Mouse (Mus musculus) left cerebral cortex, postnatal 4 days (tissue): ENCODE results near the gene Stx6. TPM values are rescaled to one million over a fixed set of nuclear protein-coding genes. Genes with fewer than 3 reads are reported as not detected.

Source experiments
- DNase-seq: peaks from one replicate; pipeline ENCODE4 v3.0.0-alpha.2; 2022
- intact Hi-C: fragments of 180-260 bp; cut with DNase I; formaldehyde crosslinking; loops from one replicate; pipeline ENCODE4 v1.15.1; 2025
- total RNA-seq, 2 experiments: library from RNA; stranded (reverse); gene quantifications; 2 replicates each; pipeline ENCODE4 v1.2.3; 2021

Stx6 gene
- total RNA-seq, 2 experiments from 2014 or later, result 99.3 to 102 TPM

- intact Hi-C loops, result no loop called here
- DNase-seq, result no peak
Observed at GRCm38 (mm10) chr1:155205311-155205710, 46.8 kb downstream of the Stx6 start.

- intact Hi-C loops, result no loop called here
Observed at GRCm38 (mm10) chr1:155205822-155206660, 47.5 kb downstream of the Stx6 start.

DNA sequence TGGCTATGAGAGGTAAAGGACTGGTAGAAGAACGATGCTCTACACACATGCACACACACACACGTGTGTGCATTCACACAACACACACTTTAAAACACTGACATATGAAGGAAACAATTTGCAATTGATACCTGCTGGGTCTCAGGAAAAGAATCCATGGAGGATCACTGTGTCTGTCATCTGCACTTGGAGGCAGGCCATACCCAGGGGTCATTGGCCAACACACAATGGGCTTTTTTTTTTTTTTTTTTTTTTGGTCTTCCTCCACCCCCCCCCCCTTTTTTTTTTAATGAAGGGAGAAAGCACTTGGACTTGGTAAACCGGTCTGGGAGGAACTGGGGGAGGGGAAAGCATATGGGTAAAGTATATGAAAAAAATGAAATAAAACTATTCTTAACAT lies 49.3 kb downstream of the Stx6 start:
- DNase-seq, result no peak
- intact Hi-C loops, result no loop called here

More at GRCm38 (mm10) chr1:155205822-155206660, 47.5 kb downstream of the Stx6 start:
- DNase-seq, result no peak

DNA sequence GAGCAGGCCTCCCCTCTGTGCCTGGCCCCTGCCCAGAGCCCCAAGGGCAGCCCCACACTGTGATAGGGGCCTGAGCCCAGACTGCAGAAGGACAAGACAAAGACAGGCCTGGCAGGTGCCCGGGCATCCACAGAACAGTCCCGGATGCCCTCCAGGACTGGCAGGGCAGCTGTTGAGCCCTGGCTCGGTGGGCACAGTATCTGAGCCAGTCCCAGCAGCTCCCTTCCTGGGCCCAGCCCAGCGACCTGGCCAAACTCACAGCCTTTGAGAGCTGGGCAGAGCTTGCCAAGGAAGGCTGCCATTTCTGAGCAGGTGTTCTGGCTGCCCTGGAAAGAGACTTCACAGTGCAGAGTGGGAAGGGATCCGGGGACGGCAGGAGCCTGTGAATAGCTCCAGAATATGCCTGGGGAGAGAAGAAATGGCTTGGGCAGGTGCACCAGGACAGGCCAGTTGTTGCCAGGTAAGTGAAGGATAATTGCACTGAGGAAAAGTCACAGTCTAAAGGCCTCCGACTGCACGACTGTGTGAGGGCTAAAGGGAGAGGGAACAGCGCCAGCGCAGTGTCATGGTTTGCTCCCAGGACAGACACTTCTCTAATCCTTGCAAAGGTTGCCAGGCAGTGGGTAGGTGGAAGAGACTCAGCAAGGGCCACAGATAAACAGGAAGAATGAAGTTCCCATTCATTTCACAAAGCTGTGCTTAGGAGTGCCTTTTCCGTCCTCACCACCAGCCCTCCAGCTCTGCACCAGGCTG lies 51.7 kb downstream of the Stx6 start:
- intact Hi-C loops, result loop anchor here (5.0 kb wide), 1 partner anchor 113 kb away; the partner anchor contains the start of gene Ier5
- DNase-seq, result peak; percentile 95

DNA sequence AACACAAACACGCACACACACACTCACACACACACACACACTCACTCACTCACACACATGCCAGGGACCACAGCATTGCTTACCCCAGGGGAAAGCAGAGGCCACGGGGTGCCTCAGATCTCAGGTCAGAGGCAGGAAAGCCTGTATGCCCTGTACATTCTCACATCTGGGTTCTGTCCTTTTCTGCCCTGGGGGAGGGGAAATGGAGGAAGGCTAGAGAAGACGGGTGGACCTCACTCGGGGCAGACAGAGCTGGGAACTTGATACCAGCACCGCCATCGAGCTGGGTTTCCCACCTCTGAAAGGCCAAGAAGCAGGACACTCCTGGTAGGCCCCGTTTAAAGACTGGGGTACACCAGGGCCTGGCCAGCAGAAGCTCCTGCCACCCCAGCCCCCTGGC lies 52.5 kb downstream of the Stx6 start:
- DNase-seq, result no peak
- intact Hi-C loops, result loop anchor here (5.0 kb wide), 1 partner anchor 114 kb away; the partner anchor contains the start of gene Ier5

DNA sequence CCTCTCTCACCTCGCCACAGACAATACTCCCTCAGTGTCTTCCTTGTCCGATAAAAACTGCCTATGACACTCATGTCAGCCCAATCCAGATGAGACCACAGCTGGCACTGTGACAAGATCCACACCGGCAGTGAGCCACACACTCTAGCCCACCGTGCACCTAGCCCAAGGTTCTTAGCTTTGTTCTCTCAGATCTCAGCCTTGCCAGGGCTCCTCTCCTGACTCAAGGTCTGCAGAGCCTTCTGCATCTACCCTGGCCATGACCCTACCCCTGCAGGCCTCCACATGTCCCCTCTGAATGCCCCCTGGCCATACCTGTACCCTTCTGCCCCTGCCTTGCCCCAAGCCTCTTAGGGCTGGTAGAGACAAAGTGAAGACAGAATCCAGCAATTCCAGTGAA lies 53.6 kb downstream of the Stx6 start:
- DNase-seq, result no peak
- intact Hi-C loops, result loop anchor here (5.0 kb wide), 1 partner anchor 115 kb away; the partner anchor contains the start of gene Ier5

DNA sequence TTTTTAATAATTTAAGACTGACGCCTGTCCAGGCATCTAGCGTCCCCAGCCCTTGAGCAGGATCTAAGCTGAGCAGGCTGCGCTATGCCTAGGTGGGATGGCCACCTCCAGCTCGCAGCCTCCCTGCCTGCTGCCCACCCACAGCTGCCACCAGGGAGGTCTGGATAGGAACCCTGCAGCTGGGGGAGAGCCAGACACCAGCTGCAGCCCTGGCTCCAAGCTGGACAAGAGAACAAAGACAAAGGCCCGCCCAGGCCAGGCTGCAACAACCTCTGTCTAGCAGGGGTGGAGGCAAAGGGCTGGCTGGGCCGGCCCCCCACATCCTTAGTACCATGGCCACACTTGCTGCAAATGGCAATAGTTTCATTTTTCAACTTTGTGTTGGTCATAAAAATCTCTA lies 54.0 kb downstream of the Stx6 start:
- intact Hi-C loops, result loop anchor here (5.0 kb wide), 1 partner anchor 115 kb away; the partner anchor contains the start of gene Ier5
- peak; percentile 84 for DNase-seq

DNA sequence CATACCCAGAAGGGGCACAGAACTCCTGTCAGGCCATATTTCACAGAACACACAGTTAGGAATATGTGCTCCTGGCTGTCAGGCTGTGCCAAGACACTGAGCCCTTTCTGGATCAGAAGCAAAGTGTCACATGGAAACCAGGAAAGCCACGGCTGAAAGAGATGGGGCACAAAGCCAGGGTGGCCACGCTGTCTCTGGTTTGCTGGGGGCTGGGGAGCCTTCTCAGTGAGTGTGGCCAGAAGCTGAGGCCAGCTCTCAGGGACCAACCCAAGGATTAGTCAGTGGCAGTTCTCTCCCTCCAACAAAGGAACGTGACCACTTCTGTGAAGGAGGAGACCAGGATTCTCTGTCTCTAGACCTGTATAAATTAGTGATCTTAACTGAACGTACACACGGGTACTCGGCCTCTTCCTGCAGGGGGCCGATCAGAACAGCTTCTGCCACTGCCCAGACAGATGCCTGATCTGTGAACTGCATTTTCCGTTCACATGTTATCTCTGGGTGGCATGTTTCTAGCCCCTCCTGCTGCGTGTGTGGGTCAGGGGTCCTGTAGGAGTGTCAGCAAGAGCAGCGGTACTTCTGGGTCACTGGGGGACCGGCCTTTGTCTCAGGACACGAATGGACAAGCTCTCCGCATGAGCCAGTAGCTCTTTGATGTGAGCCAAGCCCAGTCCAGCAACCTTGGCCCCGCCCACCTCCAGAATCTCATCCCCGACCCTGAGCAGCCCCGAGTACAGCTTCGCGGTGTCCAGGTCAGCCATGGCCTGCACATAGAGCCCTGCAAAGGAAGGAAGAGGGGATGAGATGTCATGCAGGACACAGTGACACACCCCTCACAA lies 54.6 kb downstream of the Stx6 start:
- intact Hi-C loops, result loop anchor here (5.0 kb wide), 1 partner anchor 116 kb away; the partner anchor contains the start of gene Ier5
- DNase-seq, result peak; percentile 90

GRCm38 (mm10) chr1:155213912-155214311 lies 55.4 kb downstream of the Stx6 start:
- no peak for DNase-seq
- intact Hi-C loops, result loop anchor here (5.0 kb wide), 1 partner anchor 117 kb away; the partner anchor contains the start of gene Ier5

- intact Hi-C loops, result loop anchor here (5.0 kb wide), 1 partner anchor 188 kb away; no protein-coding TSS in a partner anchor
- DNase-seq, result peak; percentile 57
Observed at GRCm38 (mm10) chr1:155215066-155215764, 56.7 kb downstream of the Stx6 start.

- no peak for DNase-seq
- intact Hi-C loops, result loop anchor here (5.0 kb wide), 1 partner anchor 189 kb away; no protein-coding TSS in a partner anchor
Observed at GRCm38 (mm10) chr1:155216313-155216712, 57.8 kb downstream of the Stx6 start.

- no peak for DNase-seq
- intact Hi-C loops, result loop anchor here (5.0 kb wide), 1 partner anchor 190 kb away; no protein-coding TSS in a partner anchor
Observed at GRCm38 (mm10) chr1:155216844-155217243, 58.3 kb downstream of the Stx6 start.

DNA sequence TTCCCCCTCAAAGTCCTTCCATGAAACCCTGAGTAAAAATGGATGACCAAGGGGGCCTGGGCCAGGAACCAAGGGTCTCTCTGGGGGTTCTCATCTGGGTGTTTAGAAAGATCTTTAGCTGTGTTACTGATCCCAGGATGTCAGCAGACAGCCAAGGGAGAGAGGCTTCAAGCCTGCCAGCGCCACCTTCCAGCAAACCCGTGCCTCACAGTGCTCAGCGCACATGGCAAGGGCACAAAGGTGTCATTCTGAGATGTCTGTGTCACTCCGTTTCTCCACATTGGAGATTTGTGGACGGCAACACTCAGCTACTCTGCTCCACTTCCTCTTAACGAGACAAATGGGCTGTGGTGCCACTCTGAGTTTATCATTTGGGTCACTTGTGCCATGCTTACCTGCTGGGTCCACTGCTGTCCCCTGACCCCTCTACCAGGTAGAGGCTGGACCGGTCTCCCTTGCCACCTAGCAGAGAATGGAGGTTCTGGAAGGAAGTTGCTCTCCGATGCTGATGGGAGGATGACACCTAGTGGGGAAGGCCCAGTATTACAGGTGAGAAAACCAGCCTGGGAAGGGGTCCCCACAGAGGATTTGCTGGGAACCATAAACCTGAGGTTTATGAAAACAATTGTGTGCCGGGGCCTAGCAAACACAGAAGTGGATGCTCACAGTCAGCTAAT lies 59.5 kb downstream of the Stx6 start:
- intact Hi-C loops, result loop anchor here (5.0 kb wide), 1 partner anchor 191 kb away; no protein-coding TSS in a partner anchor
- DNase-seq, result peak; percentile 64

- intact Hi-C loops, result loop anchor here (5.0 kb wide), 1 partner anchor 192 kb away; no protein-coding TSS in a partner anchor
- no peak for DNase-seq
Observed at GRCm38 (mm10) chr1:155218924-155219323, 60.4 kb downstream of the Stx6 start.

DNA sequence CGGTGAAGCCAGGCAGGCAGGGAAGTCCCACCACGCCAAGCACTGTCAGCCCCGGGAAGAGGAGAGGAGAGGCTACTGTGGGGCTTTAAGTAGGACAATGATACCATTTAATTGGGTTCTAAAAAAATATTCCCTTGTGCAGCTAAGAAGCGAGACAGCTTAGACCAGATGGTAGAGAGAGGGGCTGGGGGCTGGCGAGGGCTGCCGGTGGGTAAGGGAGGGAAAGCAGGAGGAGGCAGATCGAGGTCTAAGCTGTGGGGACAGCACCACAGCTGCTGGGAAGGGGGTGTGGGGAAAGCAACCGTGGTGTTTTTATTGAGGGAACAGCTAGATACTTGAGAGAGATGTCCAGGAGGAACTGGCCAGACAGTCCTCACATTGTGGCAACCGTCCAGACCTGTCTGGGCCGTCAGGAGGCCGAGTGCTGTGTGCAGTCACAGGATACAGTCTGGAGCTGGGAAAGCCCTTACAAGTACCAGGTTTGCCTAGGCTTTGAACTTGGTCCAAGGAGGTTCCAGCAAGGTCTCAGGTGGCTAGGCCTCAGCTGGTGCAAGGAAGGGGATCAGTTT lies 63.7 kb downstream of the Stx6 start:
- intact Hi-C loops, result loop anchor here (5.0 kb wide), 1 partner anchor 60 kb away; no protein-coding TSS in a partner anchor
- peak; percentile 64 for DNase-seq

- intact Hi-C loops, result loop anchor here (5.0 kb wide), 1 partner anchor 59 kb away; no protein-coding TSS in a partner anchor
- DNase-seq, result no peak
Observed at GRCm38 (mm10) chr1:155223036-155223435, 64.5 kb downstream of the Stx6 start.

DNA sequence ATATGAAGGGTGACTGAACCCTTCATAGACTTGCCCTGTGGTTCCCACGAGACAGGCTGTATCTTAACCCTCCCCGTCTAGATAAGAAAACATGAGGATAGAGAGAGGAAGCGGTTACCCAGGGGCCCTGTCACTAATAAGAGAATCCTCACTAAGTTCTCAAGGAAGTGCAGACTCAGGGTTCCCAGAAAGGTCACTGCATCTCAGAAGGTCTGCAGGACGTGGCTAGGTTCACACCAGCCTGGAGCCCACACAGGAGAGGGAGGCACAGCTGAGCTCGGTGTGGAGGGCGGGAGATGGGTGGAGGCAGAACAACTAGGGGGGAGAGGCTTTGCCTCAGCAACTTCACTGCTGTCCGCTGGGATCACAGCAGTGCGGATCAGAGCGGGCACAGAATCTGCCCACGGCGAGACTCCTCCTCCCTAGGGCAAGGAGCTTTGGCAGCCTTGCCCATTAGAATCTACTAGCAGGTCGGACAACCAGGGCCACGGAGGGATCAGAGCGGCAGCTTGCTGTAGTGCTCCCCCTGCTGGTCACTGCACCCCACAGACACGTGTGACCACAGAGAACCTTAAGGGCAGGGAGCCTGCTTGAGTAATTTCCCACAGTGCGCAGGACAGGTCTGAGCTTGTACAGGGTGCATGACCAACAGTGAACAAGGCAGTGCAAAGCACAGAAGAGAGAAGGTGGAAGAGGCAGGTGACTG lies 65.5 kb downstream of the Stx6 start:
- DNase-seq, result peak; percentile 91
- intact Hi-C loops, result loop anchor here (5.0 kb wide), 1 partner anchor 58 kb away; no protein-coding TSS in a partner anchor
